In the genomic region with DNA sequence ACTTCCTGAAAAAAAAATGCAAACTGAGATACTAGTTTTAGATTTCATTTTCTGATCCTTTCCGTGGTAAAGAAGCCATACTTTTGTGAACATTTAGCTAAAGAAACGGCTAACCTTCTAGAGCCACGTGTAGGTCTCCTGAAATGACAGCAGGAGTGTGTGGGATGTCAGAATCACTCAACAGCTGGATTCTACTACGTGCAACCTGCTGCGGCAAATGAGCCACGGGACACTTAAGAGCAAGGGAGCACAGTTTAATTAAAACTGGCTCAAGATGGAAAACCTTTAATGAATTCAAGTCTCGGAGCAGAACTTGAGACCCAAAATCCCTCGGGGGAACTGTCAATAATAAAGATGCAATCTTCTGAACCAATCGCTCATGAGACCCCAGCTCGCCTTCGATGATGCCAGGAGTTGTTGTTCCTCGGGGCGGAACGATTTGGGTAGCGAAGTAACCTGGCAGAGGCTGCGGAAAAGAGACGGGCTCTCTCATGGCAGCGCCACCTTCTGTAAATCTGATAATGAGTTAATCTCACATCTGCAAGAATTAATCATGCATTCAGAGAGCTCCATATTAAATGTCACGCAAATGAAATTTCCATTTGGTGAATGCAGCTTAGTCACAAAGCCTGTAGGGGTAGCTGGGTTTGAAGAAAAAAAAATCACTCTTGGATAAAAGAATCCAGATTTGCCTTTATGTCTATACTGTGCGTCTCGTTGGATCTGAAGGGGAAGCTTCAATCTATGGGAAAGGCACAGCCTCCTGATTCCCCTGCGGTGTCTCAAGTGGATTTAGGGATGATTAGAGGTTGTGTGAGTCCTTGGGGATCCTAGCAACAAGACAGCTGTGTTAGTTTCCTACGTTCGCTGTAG, we compare ENCODE assay signal across 9 mouse cellular contexts.
DNase-seq lines count a peak whose midpoint lies in the region; ATAC-seq and TF ChIP-seq lines count a peak whose summit lies in the region.
"Had no signal": no experiment of that assay in that cellular context is flagged by ENCODE, and none has a peak within 500 bp of the region (broad histone marks: within the 10 kb centered on the region; RNA-seq: fewer than 3 reads in every experiment).

No protein-coding gene starts in this region.

- WGBS in hindbrain, embryonic 11.5 days, result 63% methylated on average over 24 of the region's 24 CpGs
- WGBS in intestine, postnatal 0 days, result 88% methylated on average over 24 of the region's 24 CpGs

- no peaks in the 10 kb centered on the region; the same call in 1 of the 2 replicates for H3K4me1 ChIP-seq in hindbrain, embryonic 11.5 days (replicated peaks; ENCODE audit: control insufficient read depth, insufficient read depth, low read length)
- no peaks in the 10 kb centered on the region for H3K4me1 ChIP-seq in intestine, postnatal 0 days (replicated peaks; ENCODE audit: control insufficient read depth, insufficient read depth, low read length)

- no peaks in the 10 kb centered on the region for H3K9me3 ChIP-seq in hindbrain, embryonic 11.5 days (ENCODE audit: control insufficient read depth, low read length)
- H3K9me3 ChIP-seq in intestine, postnatal 0 days (ENCODE audit: control insufficient read depth), result no peaks in the 10 kb centered on the region

- H3K27me3 ChIP-seq in hindbrain, embryonic 11.5 days (ENCODE audit: control insufficient read depth, insufficient read depth, low read length), result no peaks in the 10 kb centered on the region
- no peaks in the 10 kb centered on the region for H3K27me3 ChIP-seq in intestine, postnatal 0 days (replicated peaks; ENCODE audit: control insufficient read depth, insufficient read depth, low read length)

- H3K27ac ChIP-seq in hindbrain, embryonic 11.5 days (ENCODE audit: low read depth, low read length), result no peak overlapping the region
- no peak overlapping the region for H3K27ac ChIP-seq in intestine, postnatal 0 days (ENCODE audit: low read depth, low read length)

- no peak for TF ChIP-seq CTCF in intestine, postnatal 0 days (IDR thresholded peaks at IDR 0.05; ENCODE audit: low read depth)

- no peak overlapping the region for H3K4me3 ChIP-seq in hindbrain, embryonic 11.5 days (ENCODE audit: low read depth, low read length)
- H3K4me3 ChIP-seq in intestine, postnatal 0 days (ENCODE audit: low read depth, low read length), result no peak overlapping the region

- H3K4me2 ChIP-seq in hindbrain, embryonic 11.5 days (replicated peaks; ENCODE audit: low read depth, low read length), result no peak overlapping the region
- no peak overlapping the region for H3K4me2 ChIP-seq in intestine, postnatal 0 days (replicated peaks; ENCODE audit: low read depth)

- ATAC-seq in hindbrain, embryonic 11.5 days (ENCODE audit: low FRiP score), result peak; percentile 53; the same call in 1 of the 2 replicates
- ATAC-seq in intestine, postnatal 0 days, result no peak

- H3K9ac ChIP-seq in hindbrain, embryonic 11.5 days (ENCODE audit: low read depth, low read length), result no peak overlapping the region
- H3K9ac ChIP-seq in intestine, postnatal 0 days (ENCODE audit: low read depth, low read length), result no peak overlapping the region

- H3K36me3 ChIP-seq in hindbrain, embryonic 11.5 days (ENCODE audit: control insufficient read depth, insufficient read depth, low read length), result no peaks in the 10 kb centered on the region
- no peaks in the 10 kb centered on the region for H3K36me3 ChIP-seq in intestine, postnatal 0 days (ENCODE audit: control insufficient read depth, insufficient read depth)

- peak; percentile 21 for DNase-seq in left cerebral cortex, postnatal 4 days
- DNase-seq in left cerebral cortex, postnatal 36 days (ENCODE audit: low spot score in 2 of 2), result no peak
- DNase-seq in hindbrain, embryonic 11.5 days (ENCODE audit: low spot score), result peak; percentile 24
- DNase-seq in kidney, postnatal 36 days, result peak; percentile 21 to 27
- DNase-seq in right cerebral cortex, postnatal 14 days, result peak; percentile 10
- no peak for DNase-seq in ovary, adult 18-20 months (ENCODE audit: low spot score)
- DNase-seq: adrenal gland, adult 8-10 months; liver had no signal

- intact Hi-C loops in left cerebral cortex, postnatal 4 days (cut with DNase I), result no loop called here
- intact Hi-C loops in left cerebral cortex, postnatal 36 days (cut with DNase I), result no loop called here

Comparison
In these comparisons a context has a peak if more than half of its experiments do, and no peak if none do; other contexts are left out.
1. DNase-seq: peak in left cerebral cortex, postnatal 4 days (single experiment), hindbrain, embryonic 11.5 days (single experiment), kidney, postnatal 36 days (2 of 2) and right cerebral cortex, postnatal 14 days (single experiment); none in left cerebral cortex, postnatal 36 days (0 of 2) and ovary, adult 18-20 months (single experiment).